ENCODE assay signal across 8 mouse cellular contexts in the genomic region with DNA sequence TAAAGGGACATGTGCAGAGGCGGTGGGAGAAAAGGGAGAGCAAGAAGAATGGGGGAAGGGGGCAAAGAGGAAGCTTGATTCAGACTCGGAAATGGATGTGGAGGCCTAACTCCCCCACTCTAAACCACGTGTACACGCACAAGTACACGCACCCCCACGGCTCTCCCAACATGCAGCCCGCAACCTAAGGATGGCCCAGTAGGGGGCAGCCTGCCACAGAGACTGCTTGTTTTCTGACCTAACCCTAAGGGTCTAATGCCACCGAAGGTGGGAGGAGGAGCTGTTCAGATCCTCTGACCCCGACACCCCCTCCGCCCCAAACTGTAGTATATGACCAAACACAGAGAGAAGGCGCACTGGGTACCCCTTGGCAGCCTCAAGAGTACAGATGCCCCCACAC. TPM values are rescaled to one million over a fixed set of nuclear protein-coding genes. Genes with fewer than 3 reads are reported as not detected.
DNase-seq lines count a peak whose midpoint lies in the region; ATAC-seq and TF ChIP-seq lines count a peak whose summit lies in the region.

No protein-coding gene starts in this region.

- H3K4me1 ChIP-seq in heart, embryonic 14.5 days (ENCODE audit: control insufficient read depth in 2 of 2, insufficient read depth in 2 of 2, low read length in 2 of 2) = peaks cover 2 to 8% of the 10 kb centered on the region in 2 experiments
- 0 out of 2 replicates have a peak, but pooled peaks cover 2% of the 10 kb centered on the region for H3K4me1 ChIP-seq in liver, adult 2 months (ENCODE audit: control insufficient read depth, insufficient read depth, low read length)
- H3K4me1 ChIP-seq in testis, adult 2 months (ENCODE audit: control insufficient read depth, insufficient read depth, low read length) = peaks cover 9% of the 10 kb centered on the region

- H3K36me3 ChIP-seq in heart, embryonic 14.5 days (ENCODE audit: control insufficient read depth, insufficient read depth, low read length) = no peaks in the 10 kb centered on the region
- no peaks in the 10 kb centered on the region for H3K36me3 ChIP-seq in liver, adult 2 months (ENCODE audit: control insufficient read depth, insufficient read depth, low read length)
- H3K36me3 ChIP-seq in testis, adult 2 months (ENCODE audit: control insufficient read depth, insufficient read depth, low read length) = no peaks in the 10 kb centered on the region

- no peaks in the 10 kb centered on the region for H3K79me2 ChIP-seq in liver, adult 2 months (ENCODE audit: control insufficient read depth, insufficient read depth, low read length)

- H3K4me2 ChIP-seq in heart, embryonic 14.5 days (ENCODE audit: low read length) = peak overlapping the region; percentile 97

- peak; percentile 81 for TF ChIP-seq CTCF in liver, adult 2 months (IDR thresholded peaks at IDR 0.05; ENCODE audit: low read depth, low read length)
- peak; percentile 57; the same call in 1 of the 2 replicates for TF ChIP-seq CTCF in testis, adult 2 months (IDR thresholded peaks at IDR 0.05; ENCODE audit: control insufficient read depth, insufficient read depth, insufficient replicate concordance, low read depth, low read length)

- WGBS in heart, embryonic 14.5 days = 3% methylated on average over 11 of the region's 11 CpGs
- 8% methylated on average over 11 of the region's 11 CpGs for WGBS in liver, adult 2 months

- peaks cover 20% of the 10 kb centered on the region for H3K27me3 ChIP-seq in heart, embryonic 14.5 days (ENCODE audit: control insufficient read depth, insufficient read depth, low read length)
- H3K27me3 ChIP-seq in liver, adult 2 months (ENCODE audit: control insufficient read depth, insufficient read depth, low read length) = peaks cover 6% of the 10 kb centered on the region
- H3K27me3 ChIP-seq in testis, adult 2 months (ENCODE audit: control insufficient read depth, insufficient read depth, low read length) = peaks cover 4% of the 10 kb centered on the region; the same call in 1 of the 2 replicates

- ATAC-seq in heart, embryonic 14.5 days (ENCODE audit: insufficient number of reproducible peaks, insufficient read depth, low FRiP score, low read depth) = no peak
- peak; percentile 27; the same call in 1 of the 2 replicates for ATAC-seq in monocyte, adult 5-6 weeks (replicated peaks; ENCODE audit: insufficient number of reproducible peaks, low FRiP score, low TSS enrichment, poor library complexity, severe bottlenecking)

- no peak overlapping the region for H3K27ac ChIP-seq in heart, embryonic 14.5 days (replicated peaks in 1 of 2; ENCODE audit: control insufficient read depth in 1 of 2, insufficient read depth in 1 of 2, low read depth in 2 of 2, low read length in 2 of 2)
- H3K27ac ChIP-seq in liver, adult 2 months (replicated peaks; ENCODE audit: insufficient read depth, low read depth, low read length) = no peak overlapping the region
- H3K27ac ChIP-seq in testis, adult 2 months (ENCODE audit: control insufficient read depth, insufficient read depth, low read depth, low read length) = no peak overlapping the region

- peak overlapping the region; percentile 49 to 57 for H3K4me3 ChIP-seq in heart, embryonic 14.5 days (ENCODE audit: control insufficient read depth in 1 of 2, insufficient read depth in 1 of 2, low read depth in 1 of 2, low read length in 2 of 2)
- no peak overlapping the region for H3K4me3 ChIP-seq in liver, adult 2 months (ENCODE audit: insufficient read depth, low read depth, low read length)
- peak overlapping the region; percentile 67 for H3K4me3 ChIP-seq in testis, adult 2 months (ENCODE audit: control insufficient read depth, low read depth, low read length)

- peak; percentile 11 to 45 for DNase-seq in spleen, adult 18-20 months
- DNase-seq in spleen, adult 12 weeks (ENCODE audit: low spot score) = no peak
- peak; percentile 84 for DNase-seq in embryo, embryonic 11 days
- peak; percentile 72 for DNase-seq in kidney, postnatal 10 days
- DNase-seq in liver, adult 2 months (ENCODE audit: extremely low read depth, low read depth, low spot score) = peak; percentile 11

- H3K9ac ChIP-seq in heart, embryonic 14.5 days (ENCODE audit: low read length) = peak overlapping the region; percentile 68
- H3K9ac ChIP-seq in liver, adult 2 months (ENCODE audit: low read depth, low read length) = no peak overlapping the region

- TF ChIP-seq POLR2A in liver, adult 2 months (IDR thresholded peaks at IDR 0.05; ENCODE audit: extremely low read depth, insufficient read depth, low read length) = no peak
- no peak for TF ChIP-seq POLR2A in testis, adult 2 months (IDR thresholded peaks at IDR 0.05; ENCODE audit: control insufficient read depth, low read depth, low read length)

- H3K9me3 ChIP-seq in heart, embryonic 14.5 days (ENCODE audit: control insufficient read depth, low read length) = no peaks in the 10 kb centered on the region

RNA-seq across cellular contexts. Expression of a gene that starts 1.3 kb away (rescaled TPM):
- polyA plus RNA-seq in heart, embryonic 14.5 days (2014; fragmentation: Nextera tagmentation; extraction: Ambion mirVana) = 0.12 TPM in 1 of 2 replicates, not detected in the other
- 0.07 and 0.46 TPM in 2 replicates for total RNA-seq in liver, adult 2 months (2014; rRNA removed)
- 0.36 and 0.50 TPM in 2 replicates for polyA plus RNA-seq in liver, adult 2 months (2012; rRNA removed)
- not detected in 3 replicates for total RNA-seq in monocyte, adult 5-6 weeks (2017)
- polyA plus RNA-seq in testis, adult 2 months (2012; rRNA removed) = 0.58 and 0.99 TPM in 2 replicates

RNA-seq across cellular contexts. Expression of a gene that starts 44.5 kb away (rescaled TPM):
- not detected in 2 replicates for polyA plus RNA-seq in heart, embryonic 14.5 days (2014; fragmentation: Nextera tagmentation; extraction: Ambion mirVana)
- total RNA-seq in liver, adult 2 months (2014; rRNA removed) = not detected in 2 replicates
- 0.02 TPM in 1 of 2 replicates, not detected in the other for polyA plus RNA-seq in liver, adult 2 months (2012; rRNA removed)
- not detected in 3 replicates for total RNA-seq in monocyte, adult 5-6 weeks (2017)
- polyA plus RNA-seq in testis, adult 2 months (2012; rRNA removed) = not detected in 2 replicates
